Mouse (Mus musculus) C2C12 (cell line): ENCODE measurements around the gene Gjc1. TPM values are rescaled to one million over a fixed set of nuclear protein-coding genes. Genes with fewer than 3 reads are reported as not detected.

Experiments
- H3K27me3 ChIP-seq: one replicate; pipeline ENCODE4 v1.6.1; 2011; ENCODE audit not compliant: control insufficient read depth, insufficient read depth, insufficient read length
- H3K36me3 ChIP-seq: one replicate; pipeline ENCODE4 v1.6.1; 2011; ENCODE audit not compliant: control insufficient read depth, insufficient read depth
- H3K4me3 ChIP-seq: one replicate; pipeline ENCODE4 v1.5.1; 2011; ENCODE audit warnings: mild to moderate bottlenecking, control low read depth; ENCODE audit not compliant: poor library complexity, insufficient read depth, severe bottlenecking
- H3K79me2 ChIP-seq: one replicate; pipeline ENCODE4 v1.6.1; 2011; ENCODE audit not compliant: control insufficient read depth, insufficient read depth
- H3K79me3 ChIP-seq: one replicate; pipeline ENCODE4 v1.6.1; 2011; ENCODE audit warnings: low read depth, control low read depth
- H3ac ChIP-seq: one replicate; pipeline ENCODE3; 2011; ENCODE audit warnings: low read depth; ENCODE audit not compliant: control insufficient read depth, insufficient read length
- CEBPB ChIP-seq: IDR thresholded peaks from one replicate; pipeline ENCODE4 v1.6.1; 2011; ENCODE audit warnings: low read depth, mild to moderate bottlenecking, control low read depth, moderate library complexity
- CTCF ChIP-seq: IDR thresholded peaks from one replicate; pipeline ENCODE4 v1.5.1; 2011; ENCODE audit not compliant: control insufficient read depth, insufficient read depth, insufficient read length
- FOSL1 ChIP-seq: IDR thresholded peaks from one replicate; pipeline ENCODE4 v1.8.0; 2011; ENCODE audit warnings: mild to moderate bottlenecking, low read length; ENCODE audit not compliant: poor library complexity, insufficient read depth, severe bottlenecking
- MAX ChIP-seq: IDR thresholded peaks from one replicate; pipeline ENCODE4 v1.6.1; 2011; ENCODE audit warnings: mild to moderate bottlenecking, control low read depth
- MYOD1 ChIP-seq: IDR thresholded peaks from one replicate; pipeline ENCODE4 v1.6.1; 2011; ENCODE audit warnings: low read depth; ENCODE audit not compliant: control insufficient read depth, insufficient read length
- MYOG ChIP-seq: IDR thresholded peaks from one replicate; pipeline ENCODE4 v1.6.1; 2011; ENCODE audit not compliant: control insufficient read depth, insufficient read length; ENCODE audit errors: extremely low read depth
- USF1 ChIP-seq: IDR thresholded peaks from one replicate; pipeline ENCODE4 v1.6.1; 2011; ENCODE audit warnings: low read depth, mild to moderate bottlenecking, control low read depth, moderate library complexity
- polyA plus RNA-seq: library from polyadenylated mRNA; unstranded; fragments of >200 nt; fragmentation: generic; extraction: Trizol; gene quantifications from one replicate; pipeline ENCODE4 v1.2.1, GENCODE M21; 2012; ENCODE audit warnings: missing spikeins

The Gjc1 gene
- polyA plus RNA-seq, 1 experiment: 20.7 TPM

DNA sequence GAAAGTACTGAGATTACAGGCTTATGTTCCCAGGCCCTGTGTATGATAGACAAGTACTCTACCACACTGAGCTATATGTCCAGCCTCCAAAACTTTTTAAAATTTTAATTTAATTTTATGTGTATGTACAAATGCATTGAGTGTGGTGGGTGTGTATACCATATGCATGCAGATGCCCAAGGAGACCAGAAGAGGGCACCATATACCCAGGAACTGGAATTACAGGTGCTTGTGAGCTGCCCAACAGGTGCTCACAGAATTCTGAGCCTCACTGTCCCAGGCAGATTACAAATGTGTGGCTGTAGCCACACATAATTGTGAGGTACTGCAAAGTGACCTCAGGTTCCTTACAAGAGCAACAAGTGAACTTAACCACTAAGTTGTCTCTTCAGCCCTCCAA lies 34.3 kb upstream of the Gjc1 start:
- no peak for TF ChIP-seq MYOG
- no peak for TF ChIP-seq CEBPB
- TF ChIP-seq MYOD1: no peak
- TF ChIP-seq USF1: no peak
- TF ChIP-seq CTCF: no peak
- no peak for TF ChIP-seq FOSL1
- TF ChIP-seq MAX: no peak
- Histone ChIP-seq H3ac (no peak overlapping the region), H3K4me3 (no peak overlapping the region), H3K27me3 (no peaks in the 10 kb centered on the region), H3K79me3 (no peaks in the 10 kb centered on the region), H3K79me2 (no peaks in the 10 kb centered on the region), H3K36me3 (peaks cover 87% of the 10 kb centered on the region)

DNA sequence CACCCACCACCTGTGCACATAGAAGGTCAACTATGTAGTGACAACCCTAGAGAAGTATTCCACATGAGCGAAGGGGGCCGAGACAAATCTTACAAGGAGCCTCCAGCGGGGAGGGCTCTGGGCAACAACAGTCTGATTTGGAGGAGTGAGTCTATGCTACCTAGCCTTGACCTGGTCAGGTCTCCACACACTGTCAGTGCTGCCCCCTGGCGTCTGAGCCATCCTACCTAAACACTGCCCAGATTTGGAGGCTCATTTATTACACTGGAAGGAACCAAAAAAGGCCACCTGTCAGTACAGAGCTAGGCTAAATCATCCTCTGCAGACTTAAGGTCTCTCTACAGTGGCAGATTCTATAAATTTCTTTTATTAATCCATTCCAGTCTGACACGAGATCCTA lies 32.4 kb upstream of the Gjc1 start:
- TF ChIP-seq CEBPB (no peak), CTCF (peak; percentile 58)

GRCm38 (mm10) chr11:102845926-102846325 lies 26.4 kb upstream of the Gjc1 start:
- Histone ChIP-seq H3K79me2 (no peaks in the 10 kb centered on the region), H3K36me3 (peaks cover 94% of the 10 kb centered on the region), H3K79me3 (peaks cover 1% of the 10 kb centered on the region), H3K4me3 (no peak overlapping the region), H3K27me3 (no peaks in the 10 kb centered on the region), H3ac (no peak overlapping the region)
- TF ChIP-seq FOSL1: no peak
- TF ChIP-seq MAX: no peak
- no peak for TF ChIP-seq MYOG
- TF ChIP-seq CTCF: no peak
- TF ChIP-seq MYOD1: no peak
- no peak for TF ChIP-seq USF1
- no peak for TF ChIP-seq CEBPB

More for the DNA sequence above, 32.4 kb upstream of the Gjc1 start:
- H3K27me3 ChIP-seq: no peaks in the 10 kb centered on the region
- peaks cover 92% of the 10 kb centered on the region for H3K36me3 ChIP-seq
- H3K79me2 ChIP-seq: no peaks in the 10 kb centered on the region
- H3K4me3 ChIP-seq: no peak overlapping the region
- H3K79me3 ChIP-seq: no peaks in the 10 kb centered on the region
- H3ac ChIP-seq: no peak overlapping the region

GRCm38 (mm10) chr11:102838616-102839150 lies 19.2 kb upstream of the Gjc1 start:
- H3K27me3 ChIP-seq: no peaks in the 10 kb centered on the region
- TF ChIP-seq MYOG (no peak), FOSL1 (no peak), MAX (no peak), CEBPB (no peak), USF1 (no peak), CTCF (no peak), MYOD1 (no peak)
- H3K36me3 ChIP-seq: peaks cover 72% of the 10 kb centered on the region
- H3K79me2 ChIP-seq: no peaks in the 10 kb centered on the region
- no peak overlapping the region for H3ac ChIP-seq
- H3K4me3 ChIP-seq: no peak overlapping the region
- peaks cover 1% of the 10 kb centered on the region for H3K79me3 ChIP-seq

GRCm38 (mm10) chr11:102838126-102838525 lies 18.6 kb upstream of the Gjc1 start:
- H3K4me3 ChIP-seq: no peak overlapping the region
- TF ChIP-seq FOSL1: no peak
- no peak for TF ChIP-seq CTCF
- TF ChIP-seq MAX: no peak
- no peak for TF ChIP-seq CEBPB
- no peak for TF ChIP-seq USF1
- TF ChIP-seq MYOD1: no peak
- TF ChIP-seq MYOG: no peak
- H3K79me2 ChIP-seq: no peaks in the 10 kb centered on the region
- peaks cover 67% of the 10 kb centered on the region for H3K36me3 ChIP-seq
- no peak overlapping the region for H3ac ChIP-seq
- no peaks in the 10 kb centered on the region for H3K79me3 ChIP-seq
- no peaks in the 10 kb centered on the region for H3K27me3 ChIP-seq

DNA sequence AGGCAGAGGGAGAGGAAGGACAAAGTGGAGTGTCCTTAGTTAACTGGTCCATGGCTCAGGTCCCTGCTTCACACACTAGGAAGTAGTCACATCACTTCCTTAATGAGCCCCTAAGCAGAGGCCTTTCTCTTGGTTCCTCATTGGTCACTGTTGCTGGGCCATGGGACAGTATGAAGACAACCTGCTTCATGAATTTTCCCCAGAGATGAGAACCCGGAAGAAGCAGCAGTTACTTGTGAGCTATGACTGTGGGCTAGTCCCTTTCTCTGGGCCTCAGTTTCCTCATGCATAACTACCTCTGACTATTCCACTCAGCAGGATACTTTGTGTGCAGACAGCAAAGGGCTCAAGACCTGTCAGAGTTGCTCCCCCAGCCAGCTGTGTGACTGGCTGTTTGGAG lies 17.9 kb upstream of the Gjc1 start:
- peaks cover 61% of the 10 kb centered on the region for H3K36me3 ChIP-seq
- H3K79me3 ChIP-seq: no peaks in the 10 kb centered on the region
- H3K79me2 ChIP-seq: no peaks in the 10 kb centered on the region
- H3ac ChIP-seq: no peak overlapping the region
- no peak for TF ChIP-seq CEBPB
- no peak for TF ChIP-seq MYOG
- no peak for TF ChIP-seq CTCF
- no peak for TF ChIP-seq MAX
- TF ChIP-seq MYOD1: no peak
- TF ChIP-seq FOSL1: no peak
- TF ChIP-seq USF1: no peak
- H3K4me3 ChIP-seq: no peak overlapping the region
- H3K27me3 ChIP-seq: no peaks in the 10 kb centered on the region
